Mouse (Mus musculus): Measurements from ENCODE around the gene Fgfr2. TPM values are rescaled to one million over a fixed set of nuclear protein-coding genes. Genes with fewer than 3 reads are reported as not detected.

Gene Fgfr2
- polyA plus RNA-seq, 1 experiment from 2014 or later: 133 TPM

DNA sequence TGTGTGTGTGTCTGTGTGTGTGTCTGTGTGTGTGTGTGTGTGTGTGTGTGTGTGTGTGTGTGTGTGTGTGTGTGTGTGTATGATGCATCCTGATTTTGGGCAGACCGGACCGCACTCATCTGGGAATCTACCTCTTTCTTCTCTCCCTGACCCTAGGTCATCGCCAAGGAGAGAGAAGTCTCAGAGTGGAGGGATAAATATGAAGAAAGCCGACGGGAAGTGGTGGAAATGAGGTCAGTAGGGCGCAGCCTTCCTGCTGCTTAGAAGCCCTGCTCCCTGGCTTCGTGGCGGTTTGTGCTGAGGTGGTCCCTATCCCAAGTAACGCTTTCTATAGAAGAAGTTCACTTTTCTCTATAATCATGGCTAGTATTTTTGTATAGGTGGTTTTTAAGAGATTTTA, 2371.5 kb downstream of the Fgfr2 start:
- Histone ChIP-seq H3K27me3 (ENCODE audit: control insufficient read depth, insufficient read depth, low read length) (no peaks in the 10 kb centered on the region), H3K36me3 (ENCODE audit: control insufficient read depth, insufficient read depth, low read length) (peaks cover 48% of the 10 kb centered on the region)
- WGBS: 71% methylated on average over 9 of the region's 9 CpGs

DNA sequence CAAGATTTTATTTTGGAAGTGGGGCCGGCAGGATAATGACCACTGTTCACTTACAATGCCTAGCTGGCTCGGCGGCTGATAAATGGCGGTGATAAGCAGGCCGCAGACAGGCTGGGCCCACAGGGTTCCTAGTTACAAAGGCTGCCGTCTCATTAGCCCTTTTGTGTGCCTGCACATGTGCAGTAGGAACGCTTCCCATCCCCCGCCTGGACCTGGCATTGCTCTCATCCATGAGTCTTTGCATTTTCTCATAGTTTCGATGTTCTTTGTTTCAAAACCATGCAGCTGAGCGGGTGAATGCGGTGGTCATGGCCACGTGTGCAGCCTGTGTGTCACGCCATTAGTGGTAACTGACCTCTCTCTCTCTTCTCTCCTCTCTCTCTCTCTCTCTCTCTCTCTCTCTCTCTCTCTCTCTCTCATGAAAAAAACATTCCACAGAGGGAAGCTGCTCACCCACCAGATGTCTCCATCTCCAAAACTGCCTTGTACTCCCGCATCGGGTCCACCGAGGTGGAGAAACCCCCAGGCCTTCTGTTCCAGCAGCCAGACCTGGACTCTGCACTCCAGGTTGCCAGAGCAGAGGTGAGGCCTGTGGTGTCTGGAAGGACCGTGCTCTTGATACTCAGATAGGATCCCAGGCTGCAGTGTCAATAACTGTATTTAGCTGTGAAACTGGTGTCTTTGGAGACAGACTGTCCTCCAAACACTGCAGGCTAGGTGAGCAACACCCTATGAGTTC, 2372.2 kb downstream of the Fgfr2 start:
- Histone ChIP-seq H3K36me3 (ENCODE audit: control insufficient read depth, insufficient read depth, low read length) (peaks cover 52% of the 10 kb centered on the region), H3K27me3 (ENCODE audit: control insufficient read depth, insufficient read depth, low read length) (no peaks in the 10 kb centered on the region), H3K4me3 (ENCODE audit: low read length) (no peak overlapping the region), H3K9ac (ENCODE audit: low read depth, low read length) (no peak overlapping the region), H3K4me1 (ENCODE audit: control insufficient read depth, insufficient read depth, low read length) (no peaks in the 10 kb centered on the region), H3K4me2 (replicated peaks; ENCODE audit: low read depth, low read length) (no peak overlapping the region), H3K27ac (ENCODE audit: low read depth, low read length) (peak overlapping the region; percentile 1; the same call in 1 of the 2 replicates), H3K9me3 (ENCODE audit: control insufficient read depth, low read length) (no peaks in the 10 kb centered on the region)
- WGBS: 70% methylated on average over 17 of the region's 17 CpGs
- ATAC-seq (ENCODE audit: low FRiP score, low TSS enrichment): no peak

More for the DNA sequence above, 2371.5 kb downstream of the Fgfr2 start:
- Histone ChIP-seq H3K4me1 (ENCODE audit: control insufficient read depth, insufficient read depth, low read length) (no peaks in the 10 kb centered on the region), H3K4me3 (ENCODE audit: low read length) (no peak overlapping the region), H3K9me3 (ENCODE audit: control insufficient read depth, low read length) (no peaks in the 10 kb centered on the region), H3K4me2 (replicated peaks; ENCODE audit: low read depth, low read length) (no peak overlapping the region), H3K9ac (ENCODE audit: low read depth, low read length) (no peak overlapping the region), H3K27ac (ENCODE audit: low read depth, low read length) (no peak overlapping the region)
- no peak for ATAC-seq (ENCODE audit: low FRiP score, low TSS enrichment)

DNA sequence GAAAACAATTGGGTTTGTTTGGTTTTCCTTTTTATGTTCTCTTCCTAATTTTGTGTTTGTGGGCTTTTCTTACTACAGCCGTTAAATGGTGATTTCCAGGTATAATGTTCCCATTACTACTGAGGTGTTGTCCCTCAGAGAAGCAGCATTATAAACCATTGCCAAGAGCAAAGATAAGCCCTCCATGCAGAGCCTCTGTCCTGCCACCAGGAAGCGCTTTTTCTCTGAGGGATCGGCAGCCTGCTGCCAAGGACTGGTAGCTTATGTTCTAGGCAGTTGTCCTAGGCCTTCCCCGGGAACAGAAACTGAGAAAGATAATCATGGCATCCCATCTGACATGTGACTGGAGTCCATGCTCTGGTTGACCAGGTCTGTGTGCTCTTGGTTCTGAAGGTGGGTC, 2374.0 kb downstream of the Fgfr2 start:
- no peak for ATAC-seq (ENCODE audit: low FRiP score, low TSS enrichment)
- Histone ChIP-seq H3K9ac (ENCODE audit: low read depth, low read length) (no peak overlapping the region), H3K4me2 (replicated peaks; ENCODE audit: low read depth, low read length) (no peak overlapping the region), H3K27me3 (ENCODE audit: control insufficient read depth, insufficient read depth, low read length) (no peaks in the 10 kb centered on the region), H3K27ac (ENCODE audit: low read depth, low read length) (no peak overlapping the region), H3K9me3 (ENCODE audit: control insufficient read depth, low read length) (no peaks in the 10 kb centered on the region), H3K4me3 (ENCODE audit: low read length) (no peak overlapping the region), H3K4me1 (ENCODE audit: control insufficient read depth, insufficient read depth, low read length) (0 out of 2 replicates have a peak, but pooled peaks cover 3% of the 10 kb centered on the region), H3K36me3 (ENCODE audit: control insufficient read depth, insufficient read depth, low read length) (peaks cover 67% of the 10 kb centered on the region)
- WGBS: 96% methylated on average over 4 of the region's 4 CpGs

DNA sequence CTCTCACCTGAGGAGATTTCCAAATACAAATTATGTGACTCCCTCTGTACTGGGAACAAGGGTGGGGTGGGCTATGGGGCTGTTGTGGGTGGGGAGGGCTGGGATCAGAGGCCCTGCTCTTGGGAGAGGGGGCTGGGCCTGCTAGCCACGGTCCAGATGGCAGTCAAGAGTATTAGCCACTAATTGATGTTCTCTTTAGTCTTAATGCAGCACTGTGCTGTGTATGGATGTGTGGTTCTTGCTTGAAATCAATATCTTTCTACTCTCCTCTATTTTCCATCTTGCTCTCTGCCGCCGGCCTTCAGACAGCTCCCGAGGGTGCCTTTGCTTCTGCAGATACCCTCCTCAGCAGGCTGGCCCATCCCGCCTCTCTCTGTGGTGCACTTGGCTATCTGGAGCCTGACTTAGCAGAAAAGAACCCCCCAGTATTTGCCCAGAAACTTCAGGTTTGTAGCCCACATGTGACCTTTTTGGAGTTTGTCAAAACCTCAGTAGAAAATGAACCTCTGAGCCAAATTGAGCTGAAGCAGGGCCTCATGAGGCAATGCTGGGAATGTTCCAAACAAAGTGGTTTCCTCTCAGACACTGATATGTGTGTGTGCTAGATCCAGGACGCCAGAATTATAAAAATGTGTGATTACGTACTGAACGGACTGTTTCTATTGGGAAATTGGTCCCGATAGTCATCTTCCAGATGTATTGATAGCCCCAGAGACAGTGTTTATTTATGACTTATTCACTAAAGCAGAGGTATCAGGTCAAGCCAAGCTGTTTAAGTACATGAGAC, 2379.7 kb downstream of the Fgfr2 start:
- Histone ChIP-seq H3K4me1 (ENCODE audit: control insufficient read depth, insufficient read depth, low read length) (0 out of 2 replicates have a peak, but pooled peaks cover 3% of the 10 kb centered on the region), H3K27me3 (ENCODE audit: control insufficient read depth, insufficient read depth, low read length) (no peaks in the 10 kb centered on the region), H3K9ac (ENCODE audit: low read depth, low read length) (no peak overlapping the region), H3K36me3 (ENCODE audit: control insufficient read depth, insufficient read depth, low read length) (peaks cover 81% of the 10 kb centered on the region), H3K9me3 (ENCODE audit: control insufficient read depth, low read length) (no peaks in the 10 kb centered on the region), H3K4me2 (replicated peaks; ENCODE audit: low read depth, low read length) (no peak overlapping the region), H3K4me3 (ENCODE audit: low read length) (no peak overlapping the region), H3K27ac (ENCODE audit: low read depth, low read length) (no peak overlapping the region)
- no peak for ATAC-seq (ENCODE audit: low FRiP score, low TSS enrichment)
- 90% methylated on average over 9 of the region's 9 CpGs for WGBS

DNA sequence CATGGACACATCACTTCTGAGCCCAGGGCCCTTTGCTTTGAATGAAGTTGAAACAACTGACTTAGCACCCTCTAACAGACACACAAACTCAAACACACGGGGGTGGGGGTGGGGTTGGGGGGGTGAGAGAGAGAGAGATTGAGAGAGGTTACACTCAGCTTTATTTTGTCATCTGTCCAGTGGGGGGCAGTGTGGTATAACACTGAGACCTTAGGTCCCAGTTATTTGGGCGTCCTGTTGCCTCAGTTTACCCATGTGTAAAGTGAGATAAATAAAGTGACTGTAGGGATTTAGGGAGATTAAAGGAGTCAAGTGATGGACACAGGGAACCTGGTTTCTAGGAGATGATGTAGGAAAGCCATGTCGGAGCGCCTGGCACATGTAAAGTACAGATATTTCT, 2382.1 kb downstream of the Fgfr2 start:
- ATAC-seq (ENCODE audit: low FRiP score, low TSS enrichment): no peak
- 82% methylated on average over 4 of the region's 4 CpGs for WGBS

DNA sequence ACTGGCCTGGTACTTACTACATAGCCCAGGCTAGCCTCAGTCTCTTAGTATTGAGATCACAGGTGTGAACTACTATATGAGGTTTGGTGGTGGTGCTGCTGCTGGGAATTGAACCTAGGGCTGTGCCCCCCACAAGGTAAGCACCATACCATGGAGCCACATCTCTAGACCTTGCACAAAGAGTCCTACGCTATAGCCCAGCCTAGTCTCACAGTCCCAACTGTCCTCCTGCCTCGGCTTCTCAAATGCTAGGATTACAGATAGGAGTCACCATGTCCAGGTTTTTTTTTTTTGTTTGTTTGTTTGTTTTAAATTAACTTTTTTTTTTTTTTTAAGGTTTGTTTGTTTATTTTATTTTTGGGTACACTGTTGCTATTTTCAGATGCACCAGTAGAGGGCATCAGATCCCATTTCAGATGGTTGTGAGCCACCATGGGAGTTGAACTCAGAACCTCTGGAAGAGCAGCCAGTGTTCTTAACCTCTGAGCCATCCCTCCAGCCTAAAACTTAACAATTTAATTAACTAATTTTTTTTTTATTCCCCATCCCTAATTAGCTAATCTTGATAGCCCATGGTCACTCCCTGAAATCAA, 2388.9 kb downstream of the Fgfr2 start:
- H3K9ac ChIP-seq (ENCODE audit: low read depth, low read length): no peak overlapping the region
- no peaks in the 10 kb centered on the region for H3K27me3 ChIP-seq (ENCODE audit: control insufficient read depth, insufficient read depth, low read length)
- H3K36me3 ChIP-seq (ENCODE audit: control insufficient read depth, insufficient read depth, low read length): peaks cover 50% of the 10 kb centered on the region
- 92% methylated on average over 2 of the region's 2 CpGs for WGBS
- H3K4me2 ChIP-seq (replicated peaks; ENCODE audit: low read depth, low read length): no peak overlapping the region
- H3K9me3 ChIP-seq (ENCODE audit: control insufficient read depth, low read length): no peaks in the 10 kb centered on the region
- no peak overlapping the region for H3K27ac ChIP-seq (ENCODE audit: low read depth, low read length)
- ATAC-seq (ENCODE audit: low FRiP score, low TSS enrichment): no peak
- H3K4me1 ChIP-seq (ENCODE audit: control insufficient read depth, insufficient read depth, low read length): 0 out of 2 replicates have a peak, but pooled peaks cover 6% of the 10 kb centered on the region
- H3K4me3 ChIP-seq (ENCODE audit: low read length): no peak overlapping the region

More for the DNA sequence above, 2382.1 kb downstream of the Fgfr2 start:
- H3K27me3 ChIP-seq (ENCODE audit: control insufficient read depth, insufficient read depth, low read length): no peaks in the 10 kb centered on the region
- no peaks in the 10 kb centered on the region for H3K9me3 ChIP-seq (ENCODE audit: control insufficient read depth, low read length)
- no peak overlapping the region for H3K4me3 ChIP-seq (ENCODE audit: low read length)
- 0 out of 2 replicates have a peak, but pooled peaks cover 3% of the 10 kb centered on the region for H3K4me1 ChIP-seq (ENCODE audit: control insufficient read depth, insufficient read depth, low read length)
- peaks cover 73% of the 10 kb centered on the region for H3K36me3 ChIP-seq (ENCODE audit: control insufficient read depth, insufficient read depth, low read length)
- H3K4me2 ChIP-seq (replicated peaks; ENCODE audit: low read depth, low read length): no peak overlapping the region
- no peak overlapping the region for H3K27ac ChIP-seq (ENCODE audit: low read depth, low read length)
- no peak overlapping the region for H3K9ac ChIP-seq (ENCODE audit: low read depth, low read length)

DNA sequence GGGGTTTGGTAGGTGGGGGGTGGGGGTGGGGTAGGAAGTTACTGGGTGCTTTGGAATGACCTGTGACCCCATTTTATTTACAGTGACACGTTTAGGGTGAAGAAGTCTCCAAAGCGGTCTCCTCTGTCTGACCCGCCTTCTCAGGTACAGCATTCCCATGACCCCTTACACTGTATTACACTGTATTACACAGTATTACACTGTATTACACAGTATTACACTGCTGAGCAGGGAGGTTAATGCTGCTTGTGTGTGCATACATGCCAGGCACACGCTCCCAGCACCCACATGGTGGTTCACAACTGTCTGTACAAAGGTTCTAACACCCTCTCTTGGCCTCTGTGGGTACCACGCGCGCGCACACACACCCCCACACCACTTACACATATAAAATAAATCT, 2389.7 kb downstream of the Fgfr2 start:
- Histone ChIP-seq H3K4me1 (ENCODE audit: control insufficient read depth, insufficient read depth, low read length) (0 out of 2 replicates have a peak, but pooled peaks cover 6% of the 10 kb centered on the region), H3K9ac (ENCODE audit: low read depth, low read length) (no peak overlapping the region), H3K4me3 (ENCODE audit: low read length) (no peak overlapping the region), H3K4me2 (replicated peaks; ENCODE audit: low read depth, low read length) (no peak overlapping the region), H3K9me3 (ENCODE audit: control insufficient read depth, low read length) (no peaks in the 10 kb centered on the region), H3K27ac (ENCODE audit: low read depth, low read length) (no peak overlapping the region), H3K27me3 (ENCODE audit: control insufficient read depth, insufficient read depth, low read length) (no peaks in the 10 kb centered on the region), H3K36me3 (ENCODE audit: control insufficient read depth, insufficient read depth, low read length) (peaks cover 51% of the 10 kb centered on the region)
- 86% methylated on average over 8 of the region's 8 CpGs for WGBS
- ATAC-seq (ENCODE audit: low FRiP score, low TSS enrichment): no peak

DNA sequence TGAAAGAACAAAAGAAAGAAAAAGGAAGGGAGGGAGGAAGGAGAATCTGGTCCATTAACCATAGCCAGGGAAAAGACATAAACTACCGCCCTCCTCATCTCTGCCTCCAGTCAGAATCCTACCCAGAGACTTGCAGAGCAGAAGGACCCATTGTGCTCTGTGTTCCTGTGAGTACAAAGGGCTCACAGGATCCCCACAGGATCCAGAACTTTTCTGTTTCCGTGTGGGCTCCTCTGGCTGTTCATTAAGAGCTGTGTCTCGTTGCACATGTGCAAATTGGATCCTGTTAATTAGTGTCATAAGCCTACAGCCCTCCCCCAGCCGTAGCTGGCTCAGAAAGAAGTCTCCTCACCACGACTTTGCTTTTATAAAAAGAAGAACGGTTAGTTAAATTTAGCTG, 2390.2 kb downstream of the Fgfr2 start:
- 58% methylated on average over 6 of the region's 6 CpGs for WGBS
- H3K4me1 ChIP-seq (ENCODE audit: control insufficient read depth, insufficient read depth, low read length): 0 out of 2 replicates have a peak, but pooled peaks cover 6% of the 10 kb centered on the region
- ATAC-seq (ENCODE audit: low FRiP score, low TSS enrichment): no peak

More for the DNA sequence above, 2390.2 kb downstream of the Fgfr2 start:
- no peaks in the 10 kb centered on the region for H3K27me3 ChIP-seq (ENCODE audit: control insufficient read depth, insufficient read depth, low read length)
- no peak overlapping the region for H3K4me3 ChIP-seq (ENCODE audit: low read length)
- H3K27ac ChIP-seq (ENCODE audit: low read depth, low read length): peak overlapping the region; percentile 42; the same call in 1 of the 2 replicates
- H3K36me3 ChIP-seq (ENCODE audit: control insufficient read depth, insufficient read depth, low read length): peaks cover 54% of the 10 kb centered on the region
- no peak overlapping the region for H3K4me2 ChIP-seq (replicated peaks; ENCODE audit: low read depth, low read length)
- H3K9ac ChIP-seq (ENCODE audit: low read depth, low read length): no peak overlapping the region
- H3K9me3 ChIP-seq (ENCODE audit: control insufficient read depth, low read length): no peaks in the 10 kb centered on the region

Measured in kidney, embryonic 14.5 days (tissue).